Mouse (Mus musculus) heart, embryonic 14.5 days (tissue): ENCODE data around the gene Scgb1a1. TPM values are rescaled to one million over a fixed set of nuclear protein-coding genes. Genes with fewer than 3 reads are reported as not detected.
A peak's percentile ranks its signal among the peaks of the same experiment; 100 is the strongest.

Source experiments
- ATAC-seq: fragments of 200-750 bp; cut with Nextera tagmentation; 2 replicates; pipeline ENCODE4 v1.8.0; 2017; ENCODE audit warnings: low read depth, moderate TSS enrichment; ENCODE audit not compliant: insufficient number of reproducible peaks, insufficient read depth, low FRiP score
- H3K27ac ChIP-seq, 2 experiments: fragments of 200-500 bp in 1 of 2; fragments of 300-500 bp in 1 of 2; sonication (generic) in 1 of 2; replicated peaks in 1 of 2; 2 replicates each; pipeline ENCODE4 v1.5.1; 2012 to 2014; ENCODE audit warnings: low read depth in 2 of 2, low read length in 2 of 2, control low read depth in 1 of 2, mild to moderate bottlenecking in 1 of 2, mixed read lengths in 1 of 2; ENCODE audit not compliant: control insufficient read depth in 1 of 2, insufficient read depth in 1 of 2
- H3K27me3 ChIP-seq: fragments of 300-500 bp; sonication (generic); 2 replicates; pipeline ENCODE4 v1.6.1; 2014; ENCODE audit warnings: mild to moderate bottlenecking, low read length, control low read depth; ENCODE audit not compliant: control insufficient read depth, insufficient read depth
- H3K36me3 ChIP-seq: fragments of 300-500 bp; sonication (generic); 2 replicates; pipeline ENCODE4 v1.6.1; 2014; ENCODE audit warnings: mild to moderate bottlenecking, control low read depth, low read length, mixed read lengths; ENCODE audit not compliant: control insufficient read depth, insufficient read depth
- H3K4me1 ChIP-seq, 2 experiments: fragments of 200-500 bp in 1 of 2; fragments of 300-500 bp in 1 of 2; sonication (generic) in 1 of 2; 2 replicates each; pipeline ENCODE4 v1.6.1; 2012 to 2014; ENCODE audit warnings: low read length in 2 of 2, control low read depth in 1 of 2, mixed read lengths in 1 of 2; ENCODE audit not compliant: control insufficient read depth in 2 of 2, insufficient read depth in 2 of 2
- H3K4me2 ChIP-seq: fragments of 300-500 bp; sonication (generic); 2 replicates; pipeline ENCODE4 v1.6.1; 2014; ENCODE audit warnings: mild to moderate bottlenecking, low read length
- H3K4me3 ChIP-seq, 2 experiments: fragments of 200-500 bp in 1 of 2; fragments of 300-500 bp in 1 of 2; sonication (generic) in 1 of 2; 2 replicates each; pipeline ENCODE4 v1.5.1; 2012 to 2014; ENCODE audit warnings: low read length in 2 of 2, mild to moderate bottlenecking in 2 of 2, control low read depth in 1 of 2, low read depth in 1 of 2, moderate library complexity in 1 of 2; ENCODE audit not compliant: control insufficient read depth in 1 of 2, insufficient read depth in 1 of 2
- H3K9ac ChIP-seq: fragments of 300-500 bp; sonication (generic); 2 replicates; pipeline ENCODE4 v1.6.1; 2014; ENCODE audit warnings: mild to moderate bottlenecking, low read length
- H3K9me3 ChIP-seq: fragments of 300-500 bp; sonication (generic); 2 replicates; pipeline ENCODE4 v1.6.1; 2016; ENCODE audit warnings: low read length, control low read depth; ENCODE audit not compliant: control insufficient read depth
- WGBS: fragments of 180-500 bp; shearing (Covaris S2); extraction: QIAGEN DNeasy Blood & Tissue Kit; methylation state at CpG from one replicate; pipeline ENCODE4 v1.1.7; 2014; 5-methylcytosine and 5-hydroxymethylcytosine counted together
- polyA plus RNA-seq: library from polyadenylated mRNA; unstranded; fragments of >200 nt; fragmentation: Nextera tagmentation; extraction: Ambion mirVana; gene quantifications from 2 replicates; pipeline ENCODE4 v1.2.1, GENCODE M21; 2014

The Scgb1a1 gene
- polyA plus RNA-seq, 1 experiment from 2014 or later, result not detected

- no peak overlapping the region for H3K4me3 ChIP-seq
- H3K4me2 ChIP-seq, result no peak overlapping the region; the same call in 1 of the 2 replicates
- H3K27me3 ChIP-seq, result no peaks in the 10 kb centered on the region
- 42% methylated on average over 12 of the region's 12 CpGs for WGBS
- no peaks in the 10 kb centered on the region for H3K36me3 ChIP-seq
- no peak overlapping the region; the same call in 1 of the 2 replicates for H3K9ac ChIP-seq
- ATAC-seq, result no peak
- H3K4me1 ChIP-seq, result peaks cover 31% of the 10 kb centered on the region in 2 experiments
- no peaks in the 10 kb centered on the region for H3K9me3 ChIP-seq
- peak overlapping the region; percentile 46 to 71 for H3K27ac ChIP-seq
Measured at GRCm38 (mm10) chr19:9073776-9074411, 13.9 kb downstream of the Scgb1a1 start.

GRCm38 (mm10) chr19:9072157-9072530 lies 15.6 kb downstream of the Scgb1a1 start:
- Histone ChIP-seq H3K36me3 (no peaks in the 10 kb centered on the region), H3K4me2 (no peak overlapping the region), H3K27ac (peak overlapping the region; percentile 74 to 78; a peak in 3 of 4 replicates), H3K27me3 (no peaks in the 10 kb centered on the region), H3K4me1 (peaks cover 31% of the 10 kb centered on the region in 2 experiments), H3K9me3 (no peaks in the 10 kb centered on the region), H3K9ac (no peak overlapping the region), H3K4me3 (no peak overlapping the region)
- no peak for ATAC-seq
- WGBS, result 57% methylated on average over 2 of the region's 2 CpGs

GRCm38 (mm10) chr19:9071456-9072156 lies 16.2 kb downstream of the Scgb1a1 start:
- no peak overlapping the region for H3K4me3 ChIP-seq
- H3K27me3 ChIP-seq, result no peaks in the 10 kb centered on the region
- H3K4me1 ChIP-seq, result peaks cover 31% of the 10 kb centered on the region in 2 experiments
- peak; percentile 58 for ATAC-seq
- 0 out of 2 replicates have a peak overlapping the region, but pooled peaks have one; percentile 4 for H3K9ac ChIP-seq
- H3K4me2 ChIP-seq, result no peak overlapping the region
- H3K36me3 ChIP-seq, result no peaks in the 10 kb centered on the region
- H3K27ac ChIP-seq, result peak overlapping the region; percentile 74 to 78
- 30% methylated on average over 7 of the region's 7 CpGs for WGBS
- no peaks in the 10 kb centered on the region for H3K9me3 ChIP-seq

GRCm38 (mm10) chr19:9070316-9070715 lies 17.4 kb downstream of the Scgb1a1 start:
- H3K4me2 ChIP-seq, result no peak overlapping the region
- H3K27me3 ChIP-seq, result no peaks in the 10 kb centered on the region
- no peak for ATAC-seq
- H3K36me3 ChIP-seq, result no peaks in the 10 kb centered on the region
- H3K9ac ChIP-seq, result no peak overlapping the region
- H3K27ac ChIP-seq, result peak overlapping the region; percentile 1 to 74; a peak in 3 of 4 replicates
- H3K9me3 ChIP-seq, result no peaks in the 10 kb centered on the region
- WGBS, result 58% methylated on average over 2 of the region's 2 CpGs
- H3K4me3 ChIP-seq, result no peak overlapping the region
- peaks cover 33 to 34% of the 10 kb centered on the region in 2 experiments for H3K4me1 ChIP-seq

- H3K27ac ChIP-seq, result peak overlapping the region in 1 of 2 experiments; percentile 74; a peak in 1 of 4 replicates
- peaks cover 33 to 34% of the 10 kb centered on the region in 2 experiments for H3K4me1 ChIP-seq
- H3K27me3 ChIP-seq, result no peaks in the 10 kb centered on the region
- ATAC-seq, result peak; percentile 11; the same call in 1 of the 2 replicates
- H3K36me3 ChIP-seq, result no peaks in the 10 kb centered on the region
- no peak overlapping the region for H3K4me3 ChIP-seq
- H3K9me3 ChIP-seq, result no peaks in the 10 kb centered on the region
- 55% methylated on average over 8 of the region's 8 CpGs for WGBS
- H3K9ac ChIP-seq, result no peak overlapping the region
- no peak overlapping the region for H3K4me2 ChIP-seq
Measured at GRCm38 (mm10) chr19:9069687-9070307, 18.0 kb downstream of the Scgb1a1 start.

GRCm38 (mm10) chr19:9067292-9067691 lies 20.5 kb downstream of the Scgb1a1 start:
- H3K4me3 ChIP-seq, result no peak overlapping the region
- WGBS, result 78% methylated on average over 5 of the region's 5 CpGs
- no peak for ATAC-seq

GRCm38 (mm10) chr19:9065621-9066561 lies 21.9 kb downstream of the Scgb1a1 start:
- no peaks in the 10 kb centered on the region for H3K36me3 ChIP-seq
- ATAC-seq, result no peak
- H3K4me3 ChIP-seq, result no peak overlapping the region
- no peaks in the 10 kb centered on the region for H3K27me3 ChIP-seq
- 59% methylated on average over 9 of the region's 9 CpGs for WGBS
- H3K4me1 ChIP-seq, result peaks cover 17% of the 10 kb centered on the region in 2 experiments
- H3K9me3 ChIP-seq, result no peaks in the 10 kb centered on the region
- no peak overlapping the region for H3K4me2 ChIP-seq
- no peak overlapping the region for H3K9ac ChIP-seq
- no peak overlapping the region for H3K27ac ChIP-seq

More at GRCm38 (mm10) chr19:9067292-9067691, 20.5 kb downstream of the Scgb1a1 start:
- no peak overlapping the region for H3K4me2 ChIP-seq
- H3K9me3 ChIP-seq, result no peaks in the 10 kb centered on the region
- no peaks in the 10 kb centered on the region for H3K36me3 ChIP-seq
- H3K27me3 ChIP-seq, result no peaks in the 10 kb centered on the region
- peaks cover 24 to 27% of the 10 kb centered on the region in 2 experiments for H3K4me1 ChIP-seq
- no peak overlapping the region for H3K27ac ChIP-seq
- no peak overlapping the region for H3K9ac ChIP-seq
